Mouse (Mus musculus) heart, embryonic 13.5 days (tissue): Measurements from ENCODE around the gene Igtp. TPM values are rescaled to one million over a fixed set of nuclear protein-coding genes. Genes with fewer than 3 reads are reported as not detected.
"Not testable (repeated sequence)": the region's sequence is repeated elsewhere in the genome, so short reads cannot be mapped to it uniquely, and the experiment has no call there.

ENCODE experiments used
- ATAC-seq: fragments of 200-750 bp; cut with Nextera tagmentation; 2 replicates; pipeline ENCODE4 v1.8.0; 2017; ENCODE audit warnings: moderate TSS enrichment; ENCODE audit not compliant: insufficient number of reproducible peaks, low FRiP score, low TSS enrichment; ENCODE audit errors: extremely low read depth
- H3K27ac ChIP-seq: fragments of 300-500 bp; sonication (generic); replicated peaks from 2 replicates; pipeline ENCODE4 v1.5.1; 2015; ENCODE audit warnings: moderate library complexity, mild to moderate bottlenecking, inconsistent platforms
- H3K27me3 ChIP-seq: fragments of 300-500 bp; sonication (generic); replicated peaks from 2 replicates; pipeline ENCODE4 v1.6.1; 2015; ENCODE audit warnings: mild to moderate bottlenecking, inconsistent platforms
- H3K36me3 ChIP-seq: fragments of 300-500 bp; sonication (generic); 2 replicates; pipeline ENCODE4 v1.6.1; 2015; ENCODE audit warnings: mild to moderate bottlenecking, inconsistent platforms
- H3K4me1 ChIP-seq: fragments of 300-500 bp; sonication (generic); 2 replicates; pipeline ENCODE4 v1.6.1; 2015; ENCODE audit warnings: inconsistent platforms
- H3K4me2 ChIP-seq: fragments of 300-500 bp; sonication (generic); 2 replicates; pipeline ENCODE4 v1.6.1; 2015; ENCODE audit warnings: inconsistent platforms, mild to moderate bottlenecking, moderate library complexity
- H3K4me3 ChIP-seq: fragments of 300-500 bp; sonication (generic); 2 replicates; pipeline ENCODE4 v1.5.1; 2015; ENCODE audit warnings: moderate library complexity, mild to moderate bottlenecking, inconsistent platforms
- H3K9ac ChIP-seq: fragments of 300-500 bp; sonication (generic); 2 replicates; pipeline ENCODE4 v1.6.1; 2015; ENCODE audit warnings: inconsistent platforms, mild to moderate bottlenecking, moderate library complexity
- H3K9me3 ChIP-seq: fragments of 300-500 bp; sonication (generic); 2 replicates; pipeline ENCODE4 v1.6.1; 2016; ENCODE audit warnings: inconsistent platforms
- WGBS: fragments of 180-500 bp; shearing (Covaris S2); methylation state at CpG from one replicate; pipeline ENCODE4 v1.1.7; 2015; ENCODE audit warnings: mixed read lengths; 5-methylcytosine and 5-hydroxymethylcytosine counted together
- polyA plus RNA-seq: library from polyadenylated mRNA; unstranded; fragments of >200 nt; fragmentation: Nextera tagmentation; extraction: Ambion mirVana; gene quantifications from 2 replicates; pipeline ENCODE4 v1.2.1, GENCODE M21; 2015

Gene Igtp
- polyA plus RNA-seq, 1 experiment from 2014 or later = 5.0 TPM

GRCm38 (mm10) chr11:58234551-58234950 is 35.2 kb downstream of the Igtp start:
- ATAC-seq, H3K4me3 ChIP-seq: not testable (repeated sequence)
- WGBS = 75% methylated on average over 3 of the region's 3 CpGs

GRCm38 (mm10) chr11:58235152-58235551 is 35.8 kb downstream of the Igtp start:
- H3K36me3 ChIP-seq = no peaks in the 10 kb centered on the region
- no peak overlapping the region for H3K27ac ChIP-seq
- WGBS = 14% methylated on average over 6 of the region's 6 CpGs
- no peak overlapping the region for H3K4me3 ChIP-seq
- peaks cover 8% of the 10 kb centered on the region for H3K4me1 ChIP-seq
- H3K27me3 ChIP-seq = peaks cover 5% of the 10 kb centered on the region; the same call in 1 of the 2 replicates
- no peak overlapping the region for H3K4me2 ChIP-seq
- H3K9ac ChIP-seq = no peak overlapping the region
- ATAC-seq = no peak
- no peaks in the 10 kb centered on the region for H3K9me3 ChIP-seq

More at GRCm38 (mm10) chr11:58234551-58234950, 35.2 kb downstream of the Igtp start:
- H3K9me3 ChIP-seq, H3K4me1 ChIP-seq, H3K36me3 ChIP-seq, H3K4me2 ChIP-seq, H3K9ac ChIP-seq, H3K27ac ChIP-seq, H3K27me3 ChIP-seq: not testable (repeated sequence)

GRCm38 (mm10) chr11:58238840-58239791 is 39.8 kb downstream of the Igtp start:
- no peaks in the 10 kb centered on the region for H3K36me3 ChIP-seq
- peak overlapping the region; percentile 53 for H3K4me3 ChIP-seq
- WGBS = 2% methylated on average over 37 of the region's 37 CpGs
- peak overlapping the region; percentile 86 for H3K4me2 ChIP-seq
- peak; percentile 92 for ATAC-seq
- no peak overlapping the region for H3K27ac ChIP-seq
- H3K9me3 ChIP-seq = no peaks in the 10 kb centered on the region
- H3K4me1 ChIP-seq = peaks cover 8% of the 10 kb centered on the region
- H3K27me3 ChIP-seq = peaks cover 4% of the 10 kb centered on the region; the same call in 1 of the 2 replicates
- H3K9ac ChIP-seq = peak overlapping the region; percentile 69; the same call in 1 of the 2 replicates

- no peak for ATAC-seq
- 43% methylated on average over 4 of the region's 4 CpGs for WGBS
- H3K27ac ChIP-seq = no peak overlapping the region
These were observed 47.9 kb downstream of the Igtp start for GRCm38 (mm10) chr11:58247294-58247693.

GRCm38 (mm10) chr11:58249203-58249981 is 50.0 kb downstream of the Igtp start:
- no peak overlapping the region for H3K4me3 ChIP-seq
- no peak overlapping the region for H3K4me2 ChIP-seq
- H3K4me1 ChIP-seq = no peaks in the 10 kb centered on the region
- H3K27ac ChIP-seq = no peak overlapping the region
- 67% methylated on average over 7 of the region's 7 CpGs for WGBS
- H3K27me3 ChIP-seq = 0 out of 2 replicates have a peak, but pooled peaks cover 3% of the 10 kb centered on the region
- H3K9ac ChIP-seq = no peak overlapping the region
- ATAC-seq = no peak
- H3K36me3 ChIP-seq = no peaks in the 10 kb centered on the region
- no peaks in the 10 kb centered on the region for H3K9me3 ChIP-seq

More at GRCm38 (mm10) chr11:58247294-58247693, 47.9 kb downstream of the Igtp start:
- H3K4me1 ChIP-seq = no peaks in the 10 kb centered on the region
- no peak overlapping the region for H3K9ac ChIP-seq
- no peaks in the 10 kb centered on the region for H3K9me3 ChIP-seq
- H3K4me3 ChIP-seq = no peak overlapping the region
- H3K4me2 ChIP-seq = no peak overlapping the region
- no peaks in the 10 kb centered on the region for H3K36me3 ChIP-seq
- peaks cover 7% of the 10 kb centered on the region; the same call in 1 of the 2 replicates for H3K27me3 ChIP-seq

GRCm38 (mm10) chr11:58250550-58250949 is 51.2 kb downstream of the Igtp start:
- Histone ChIP-seq H3K9ac (no peak overlapping the region), H3K36me3 (no peaks in the 10 kb centered on the region), H3K4me3 (no peak overlapping the region), H3K4me1 (no peaks in the 10 kb centered on the region), H3K4me2 (no peak overlapping the region), H3K27ac (no peak overlapping the region), H3K27me3 (no peaks in the 10 kb centered on the region), H3K9me3 (no peaks in the 10 kb centered on the region)
- ATAC-seq = no peak
- 80% methylated on average over 5 of the region's 5 CpGs for WGBS

GRCm38 (mm10) chr11:58254411-58254810 is 55.1 kb downstream of the Igtp start:
- no peaks in the 10 kb centered on the region for H3K36me3 ChIP-seq
- no peak overlapping the region for H3K4me2 ChIP-seq
- ATAC-seq = no peak
- WGBS = 93% methylated on average over 3 of the region's 3 CpGs
- H3K9me3 ChIP-seq = no peaks in the 10 kb centered on the region
- no peak overlapping the region for H3K4me3 ChIP-seq
- H3K27me3 ChIP-seq = no peaks in the 10 kb centered on the region
- H3K27ac ChIP-seq = no peak overlapping the region
- H3K4me1 ChIP-seq = no peaks in the 10 kb centered on the region
- no peak overlapping the region for H3K9ac ChIP-seq

Other genes starting within 250 kb of the Igtp start
- gene Larp1, start 190.5 kb upstream of the Igtp start, polyA plus RNA-seq = 11.7 and 12.8 TPM in 2 replicates
- not detected in 2 replicates for gene Gm12248, start 106.4 kb upstream of the Igtp start, polyA plus RNA-seq
- 64.9 and 71.1 TPM in 2 replicates for gene Cnot8, start 95.4 kb upstream of the Igtp start, polyA plus RNA-seq
- 13.5 and 13.9 TPM in 2 replicates for gene Gemin5, start 31.0 kb upstream of the Igtp start, polyA plus RNA-seq
- 103 and 114 TPM in 2 replicates for gene Mrpl22, start 27.9 kb upstream of the Igtp start, polyA plus RNA-seq
- 2.9 and 3.6 TPM in 2 replicates for gene Irgm2, start 62 bp downstream of the Igtp start, polyA plus RNA-seq
- gene 4930438A08Rik, start 75.2 kb downstream of the Igtp start, polyA plus RNA-seq = not detected in 2 replicates
- 12.4 and 15.5 TPM in 2 replicates for gene Zfp692, start 107.5 kb downstream of the Igtp start, polyA plus RNA-seq
- gene Zfp672, start 130.8 kb downstream of the Igtp start, polyA plus RNA-seq = 27.7 and 28.6 TPM in 2 replicates
- gene Sh3bp5l, start 131.2 kb downstream of the Igtp start, polyA plus RNA-seq = 24.0 and 25.3 TPM in 2 replicates
- not detected in 2 replicates for gene Lypd8, start 179.5 kb downstream of the Igtp start, polyA plus RNA-seq
- not detected in 2 replicates for gene 1810065E05Rik, start 221.6 kb downstream of the Igtp start, polyA plus RNA-seq
- not detected in 2 replicates for gene Gm12253, start 233.0 kb downstream of the Igtp start, polyA plus RNA-seq